Mouse (Mus musculus): ENCODE measurements at regions not wholly inside any gene's neighbourhood (a gene's known extent, or its start where the extent isn't known, plus 50 kb on each side); places are given as distances from the start of the nearest gene placed in this dataset.

DNA sequence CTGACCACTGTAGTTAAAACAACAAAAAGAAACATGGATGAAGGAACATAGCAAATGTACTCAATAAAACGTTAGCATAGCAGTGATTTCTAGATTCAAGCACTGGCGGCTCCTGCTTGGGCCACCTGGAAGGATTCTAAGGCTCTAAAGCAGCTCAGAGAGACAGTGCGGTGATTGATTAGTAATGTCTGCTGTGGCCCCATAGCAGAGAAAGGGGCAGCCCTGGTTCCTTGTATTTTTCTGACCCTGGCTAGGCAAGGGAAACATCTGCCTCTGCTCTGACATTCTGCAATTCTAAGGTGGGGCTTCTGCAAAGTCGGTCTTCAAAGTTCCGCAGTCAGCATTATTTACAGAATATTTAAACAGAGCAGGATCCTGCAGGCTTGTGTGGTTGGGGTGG lies 84.1 kb downstream of the 2410131K14Rik start:
- H3K27ac ChIP-seq (ENCODE audit: low read depth): peak overlapping the region; percentile 47
- ATAC-seq (replicated peaks; ENCODE audit: low FRiP score, low TSS enrichment, low read depth): no peak
- 0 out of 2 replicates have a peak, but pooled peaks cover 4% of the 10 kb centered on the region for H3K27me3 ChIP-seq (replicated peaks; ENCODE audit: control insufficient read depth, insufficient read depth, low read length)
- 0 out of 2 replicates have a peak, but pooled peaks cover 2% of the 10 kb centered on the region for H3K9me3 ChIP-seq (ENCODE audit: control insufficient read depth, low read length)
- WGBS: 46% methylated on average over 5 of the region's 5 CpGs
- H3K9ac ChIP-seq (ENCODE audit: low read length): no peak overlapping the region
- no peak overlapping the region for H3K4me2 ChIP-seq (ENCODE audit: low read length)
- no peak for DNase-seq (ENCODE audit: low spot score)
- no peak overlapping the region for H3K4me3 ChIP-seq (ENCODE audit: low read depth, low read length)
- H3K36me3 ChIP-seq (ENCODE audit: control insufficient read depth, insufficient read depth, low read length): no peaks in the 10 kb centered on the region
- H3K4me1 ChIP-seq (replicated peaks; ENCODE audit: control insufficient read depth, insufficient read depth, low read length): peaks cover 32% of the 10 kb centered on the region

DNA sequence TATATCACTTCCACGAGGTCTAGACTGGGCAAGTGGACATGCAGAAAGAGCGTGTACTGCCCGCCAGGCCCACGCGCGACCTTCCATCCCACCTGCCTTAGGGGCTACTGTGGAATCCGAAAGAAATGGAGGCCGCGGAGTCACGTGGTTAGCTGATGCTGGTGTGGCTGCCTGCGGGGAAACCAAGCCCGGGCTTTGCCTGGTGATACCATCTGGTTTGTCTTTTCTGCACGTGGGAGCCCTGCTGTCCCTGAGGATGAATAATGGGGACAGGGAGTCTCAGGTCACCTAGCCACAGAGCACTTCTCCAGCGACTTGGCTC lies 86.2 kb downstream of the 2410131K14Rik start:
- Histone ChIP-seq H3K27ac (ENCODE audit: low read depth) (no peak overlapping the region), H3K4me2 (ENCODE audit: low read length) (peak overlapping the region; percentile 86), H3K27me3 (replicated peaks; ENCODE audit: control insufficient read depth, insufficient read depth, low read length) (0 out of 2 replicates have a peak, but pooled peaks cover 4% of the 10 kb centered on the region), H3K36me3 (ENCODE audit: control insufficient read depth, insufficient read depth, low read length) (no peaks in the 10 kb centered on the region), H3K9me3 (ENCODE audit: control insufficient read depth, low read length) (no peaks in the 10 kb centered on the region), H3K9ac (ENCODE audit: low read length) (peak overlapping the region; percentile 11; the same call in 1 of the 2 replicates), H3K4me1 (replicated peaks; ENCODE audit: control insufficient read depth, insufficient read depth, low read length) (peaks cover 32% of the 10 kb centered on the region), H3K4me3 (ENCODE audit: low read depth, low read length) (peak overlapping the region; percentile 40)
- ATAC-seq (replicated peaks; ENCODE audit: low FRiP score, low TSS enrichment, low read depth) (no peak), DNase-seq (ENCODE audit: low spot score) (no peak)
- 18% methylated on average over 14 of the region's 14 CpGs for WGBS

DNA sequence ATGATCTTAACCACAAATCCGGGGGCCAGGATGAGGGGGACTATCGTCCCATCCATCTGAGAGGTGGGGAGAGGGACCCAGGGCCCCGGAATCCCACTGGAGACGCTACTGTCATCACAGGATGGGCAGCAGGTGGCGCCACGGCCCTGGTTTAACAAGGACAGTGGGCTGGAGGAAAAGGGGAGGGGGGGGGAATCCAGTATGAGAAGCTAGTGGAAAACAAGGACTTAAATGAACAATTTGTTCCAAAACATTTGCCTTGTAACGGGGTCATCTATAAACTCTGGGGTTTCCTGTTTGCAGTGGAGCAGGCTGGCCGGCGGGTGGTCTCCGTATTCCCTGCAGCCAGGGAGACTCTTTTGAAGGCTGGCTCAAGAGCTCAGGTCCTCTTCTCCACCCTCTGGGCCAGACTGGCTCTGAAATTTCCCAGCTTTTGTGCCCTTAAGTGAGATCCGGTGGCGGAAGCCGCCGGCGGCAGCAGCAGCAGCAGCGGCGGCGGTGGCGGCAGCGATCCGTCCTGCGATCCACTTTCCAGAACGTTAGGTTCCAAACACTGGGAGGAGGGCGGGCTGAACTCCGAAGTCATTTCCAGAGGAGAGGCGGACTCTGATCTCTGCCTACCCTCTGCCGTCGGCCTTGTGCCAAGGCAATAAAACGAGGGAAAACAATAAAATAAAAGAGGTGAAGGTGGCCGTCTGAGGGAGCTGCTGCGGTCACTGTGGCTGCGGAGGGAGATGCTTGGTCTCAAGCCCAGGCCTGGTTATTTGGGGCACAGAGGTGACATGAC lies 86.8 kb downstream of the 2410131K14Rik start:
- Histone ChIP-seq H3K4me1 (replicated peaks; ENCODE audit: control insufficient read depth, insufficient read depth, low read length) (peaks cover 31% of the 10 kb centered on the region), H3K4me2 (ENCODE audit: low read length) (peak overlapping the region; percentile 86), H3K4me3 (ENCODE audit: low read depth, low read length) (peak overlapping the region; percentile 40), H3K9ac (ENCODE audit: low read length) (peak overlapping the region; percentile 53), H3K36me3 (ENCODE audit: control insufficient read depth, insufficient read depth, low read length) (no peaks in the 10 kb centered on the region), H3K9me3 (ENCODE audit: control insufficient read depth, low read length) (no peaks in the 10 kb centered on the region), H3K27me3 (replicated peaks; ENCODE audit: control insufficient read depth, insufficient read depth, low read length) (0 out of 2 replicates have a peak, but pooled peaks cover 4% of the 10 kb centered on the region), H3K27ac (ENCODE audit: low read depth) (peak overlapping the region; percentile 87)
- ATAC-seq (replicated peaks; ENCODE audit: low FRiP score, low TSS enrichment, low read depth) (peak; percentile 57; the same call in 1 of the 2 replicates), DNase-seq (ENCODE audit: low spot score) (peak; percentile 91)
- under 1% methylated on average over 32 of the region's 32 CpGs for WGBS

DNA sequence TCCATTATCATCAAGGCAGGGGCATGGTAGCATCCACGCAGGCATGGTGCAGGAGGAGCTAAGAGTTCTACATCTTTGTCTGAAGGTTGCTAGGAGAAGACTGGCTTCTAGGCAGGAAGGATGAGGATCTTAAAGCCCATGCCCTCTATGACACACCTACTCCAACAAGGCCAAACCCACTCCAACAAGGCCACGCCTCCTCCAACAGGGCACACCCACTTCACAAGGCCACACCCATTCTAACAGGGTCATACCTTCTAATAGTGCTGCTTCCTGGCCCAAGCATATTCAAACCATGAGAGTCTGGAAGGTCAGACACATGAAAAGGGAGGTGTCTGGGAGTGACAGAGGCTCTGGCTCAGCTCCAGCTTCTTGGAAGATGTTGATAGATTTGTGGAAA lies 89.0 kb downstream of the 2410131K14Rik start:
- DNase-seq (ENCODE audit: low spot score) (no peak), ATAC-seq (replicated peaks; ENCODE audit: low FRiP score, low TSS enrichment, low read depth) (no peak)
- H3K4me2 ChIP-seq (ENCODE audit: low read length): no peak overlapping the region
- H3K4me3 ChIP-seq (ENCODE audit: low read depth, low read length): no peak overlapping the region
- H3K9me3 ChIP-seq (ENCODE audit: control insufficient read depth, low read length): no peaks in the 10 kb centered on the region
- no peaks in the 10 kb centered on the region for H3K36me3 ChIP-seq (ENCODE audit: control insufficient read depth, insufficient read depth, low read length)
- 0 out of 2 replicates have a peak, but pooled peaks cover 2% of the 10 kb centered on the region for H3K27me3 ChIP-seq (replicated peaks; ENCODE audit: control insufficient read depth, insufficient read depth, low read length)
- H3K4me1 ChIP-seq (replicated peaks; ENCODE audit: control insufficient read depth, insufficient read depth, low read length): peaks cover 20% of the 10 kb centered on the region
- no peak overlapping the region for H3K27ac ChIP-seq (ENCODE audit: low read depth)
- no peak overlapping the region for H3K9ac ChIP-seq (ENCODE audit: low read length)
- WGBS: 89% methylated on average over 2 of the region's 2 CpGs

DNA sequence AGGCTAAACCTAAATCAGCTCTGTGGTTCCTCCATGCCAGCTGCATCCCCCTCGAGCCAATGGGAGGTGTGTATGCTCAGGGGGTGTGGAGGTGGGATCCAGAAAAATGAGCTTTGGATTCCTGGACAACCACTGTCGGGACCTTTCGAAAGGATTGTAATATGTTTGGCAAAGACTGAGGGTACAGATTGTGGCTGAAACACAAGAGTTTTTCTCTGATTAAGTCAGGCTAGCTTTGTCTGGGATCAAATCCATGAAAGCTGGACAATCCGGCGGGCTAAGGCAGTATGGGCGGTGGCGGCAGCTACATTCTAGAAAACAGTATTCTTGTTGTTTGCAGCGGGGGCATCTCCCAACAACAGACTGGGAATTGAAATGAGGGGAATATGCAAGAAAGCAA lies 93.2 kb downstream of the 2410131K14Rik start:
- Histone ChIP-seq H3K9ac (ENCODE audit: low read length) (no peak overlapping the region), H3K4me3 (ENCODE audit: low read depth, low read length) (no peak overlapping the region), H3K36me3 (ENCODE audit: control insufficient read depth, insufficient read depth, low read length) (no peaks in the 10 kb centered on the region), H3K9me3 (ENCODE audit: control insufficient read depth, low read length) (no peaks in the 10 kb centered on the region), H3K27ac (ENCODE audit: low read depth) (no peak overlapping the region), H3K4me2 (ENCODE audit: low read length) (no peak overlapping the region), H3K27me3 (replicated peaks; ENCODE audit: control insufficient read depth, insufficient read depth, low read length) (no peaks in the 10 kb centered on the region), H3K4me1 (replicated peaks; ENCODE audit: control insufficient read depth, insufficient read depth, low read length) (0 out of 2 replicates have a peak, but pooled peaks cover 3% of the 10 kb centered on the region)
- 93% methylated on average over 8 of the region's 8 CpGs for WGBS
- ATAC-seq (replicated peaks; ENCODE audit: low FRiP score, low TSS enrichment, low read depth) (no peak), DNase-seq (ENCODE audit: low spot score) (no peak)

DNA sequence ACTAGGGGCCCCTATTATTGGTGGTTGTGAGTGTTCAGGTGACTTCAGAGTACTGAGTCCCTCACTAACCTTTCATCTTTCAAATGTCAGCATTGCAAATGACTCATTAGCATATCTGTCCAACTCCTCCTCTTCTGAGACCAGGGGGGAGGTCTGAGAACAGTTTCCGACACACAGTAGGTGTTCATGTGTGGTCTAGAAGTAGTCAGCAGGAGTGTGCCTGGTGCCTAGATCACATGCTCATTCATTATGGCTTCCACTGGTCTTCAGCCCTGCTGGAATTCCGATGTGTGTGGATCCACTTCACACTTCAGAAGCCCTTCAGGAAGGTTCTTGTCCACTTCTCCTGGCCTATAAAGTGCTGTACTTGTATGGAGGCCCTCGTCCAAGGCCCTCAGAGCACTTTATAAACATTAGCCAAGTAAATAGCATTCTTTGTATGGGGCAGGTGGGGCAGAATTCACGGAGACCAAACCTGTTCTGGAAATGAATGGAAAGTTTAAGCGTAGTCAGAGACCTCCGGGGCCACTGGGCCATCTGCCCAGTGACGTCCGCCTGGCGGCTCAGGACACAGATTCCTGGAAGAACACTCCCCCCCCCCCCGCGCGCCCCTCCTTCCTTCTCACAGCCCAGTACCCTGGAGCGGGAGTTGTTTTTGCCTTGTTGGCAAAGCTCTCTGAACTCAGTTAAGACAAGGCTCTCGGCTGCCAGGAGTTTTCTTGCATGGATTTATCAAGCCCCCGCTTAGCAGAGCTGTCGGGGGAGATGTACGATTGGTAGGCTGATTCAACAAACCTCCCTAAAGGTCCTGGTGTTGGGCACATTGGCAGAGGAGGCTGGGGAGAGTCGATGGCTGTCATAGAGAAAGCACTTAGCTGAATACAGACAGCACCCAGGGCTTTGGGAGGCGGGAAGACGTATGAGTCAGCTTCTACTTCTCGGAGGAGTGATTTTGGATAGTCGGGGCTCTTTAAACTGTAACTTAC lies 94.9 kb downstream of the 2410131K14Rik start:
- H3K9me3 ChIP-seq (ENCODE audit: control insufficient read depth, low read length): no peaks in the 10 kb centered on the region
- peaks cover 12% of the 10 kb centered on the region for H3K4me1 ChIP-seq (replicated peaks; ENCODE audit: control insufficient read depth, insufficient read depth, low read length)
- ATAC-seq (replicated peaks; ENCODE audit: low FRiP score, low TSS enrichment, low read depth) (no peak; the same call in 1 of the 2 replicates), DNase-seq (ENCODE audit: low spot score) (no peak)
- 31% methylated on average over 22 of the region's 22 CpGs for WGBS
- H3K36me3 ChIP-seq (ENCODE audit: control insufficient read depth, insufficient read depth, low read length): no peaks in the 10 kb centered on the region
- no peaks in the 10 kb centered on the region for H3K27me3 ChIP-seq (replicated peaks; ENCODE audit: control insufficient read depth, insufficient read depth, low read length)
- 0 out of 2 replicates have a peak overlapping the region, but pooled peaks have one; percentile 4 for H3K27ac ChIP-seq (ENCODE audit: low read depth)
- no peak overlapping the region for H3K4me2 ChIP-seq (ENCODE audit: low read length)
- no peak overlapping the region for H3K4me3 ChIP-seq (ENCODE audit: low read depth, low read length)
- no peak overlapping the region for H3K9ac ChIP-seq (ENCODE audit: low read length)

DNA sequence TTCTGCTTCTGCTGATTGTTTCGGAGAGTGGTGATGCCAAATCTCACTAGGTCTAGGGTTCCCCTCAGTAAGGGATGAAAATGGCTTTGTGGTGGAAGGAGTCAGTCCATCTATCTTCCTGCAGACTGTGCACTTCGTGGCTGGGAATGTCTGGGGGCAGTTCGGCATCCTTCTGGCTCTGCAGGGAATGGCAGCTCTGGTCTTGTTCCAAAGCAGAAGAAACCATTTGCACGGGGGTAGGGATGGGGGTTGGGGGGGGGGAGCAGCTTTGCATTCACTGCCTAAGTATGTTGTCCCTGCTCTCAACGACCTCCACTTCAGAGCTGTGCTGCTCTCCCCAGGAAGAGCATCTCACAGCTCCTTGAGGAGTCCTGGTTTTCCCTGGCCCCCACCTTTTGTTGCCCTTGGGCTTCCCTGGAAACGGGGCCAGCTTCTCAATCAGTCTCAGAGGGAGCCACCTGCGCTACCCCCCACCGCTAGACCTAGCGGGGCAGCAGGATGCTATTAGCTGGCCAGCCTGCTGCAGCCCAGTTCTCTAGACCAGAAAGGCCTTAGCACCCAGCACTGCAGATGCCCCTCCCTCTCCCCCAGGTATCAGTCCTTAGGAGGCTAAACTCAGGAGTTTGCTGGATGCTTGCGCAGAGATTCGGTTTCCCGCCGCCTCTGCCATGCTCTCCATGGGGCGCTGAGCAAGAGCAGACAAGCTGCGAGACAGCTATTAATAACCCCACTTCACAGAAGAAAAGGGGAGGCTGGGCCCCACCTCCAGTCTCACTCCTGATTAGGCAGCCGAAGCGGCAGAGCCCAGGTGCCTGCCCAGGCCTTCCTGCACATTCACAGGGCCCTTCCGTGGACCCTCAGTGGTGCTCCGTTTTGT lies 98.7 kb downstream of the 2410131K14Rik start:
- Histone ChIP-seq H3K27ac (ENCODE audit: low read depth) (no peak overlapping the region), H3K27me3 (replicated peaks; ENCODE audit: control insufficient read depth, insufficient read depth, low read length) (no peaks in the 10 kb centered on the region), H3K36me3 (ENCODE audit: control insufficient read depth, insufficient read depth, low read length) (no peaks in the 10 kb centered on the region), H3K4me2 (ENCODE audit: low read length) (no peak overlapping the region), H3K9ac (ENCODE audit: low read length) (no peak overlapping the region), H3K4me3 (ENCODE audit: low read depth, low read length) (no peak overlapping the region), H3K9me3 (ENCODE audit: control insufficient read depth, low read length) (no peaks in the 10 kb centered on the region), H3K4me1 (replicated peaks; ENCODE audit: control insufficient read depth, insufficient read depth, low read length) (peaks cover 12% of the 10 kb centered on the region)
- no peak for DNase-seq (ENCODE audit: low spot score)
- ATAC-seq (replicated peaks; ENCODE audit: low FRiP score, low TSS enrichment, low read depth): no peak
- 17% methylated on average over 19 of the region's 19 CpGs for WGBS

DNA sequence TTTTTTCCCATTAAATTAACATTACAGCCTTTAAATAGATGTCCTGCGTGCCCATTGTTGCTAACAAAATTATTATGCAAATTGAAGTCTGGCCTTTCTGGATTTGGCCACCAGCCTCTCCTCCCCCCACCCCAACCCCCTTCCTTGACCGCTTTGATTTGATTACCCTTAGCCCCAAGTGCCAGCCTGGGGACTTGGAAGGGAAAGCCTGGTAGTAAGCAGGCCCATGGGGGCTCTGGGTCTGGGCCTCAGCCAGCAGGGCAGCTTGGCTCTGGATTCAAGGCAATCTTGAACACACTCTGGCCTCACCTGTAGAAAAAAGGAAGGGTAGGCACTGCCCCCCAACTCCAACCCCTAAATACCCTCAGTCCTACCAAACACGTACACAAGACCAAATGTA lies 100.2 kb downstream of the 2410131K14Rik start:
- H3K27me3 ChIP-seq (replicated peaks; ENCODE audit: control insufficient read depth, insufficient read depth, low read length): no peaks in the 10 kb centered on the region
- DNase-seq (ENCODE audit: low spot score) (no peak), ATAC-seq (replicated peaks; ENCODE audit: low FRiP score, low TSS enrichment, low read depth) (no peak)
- H3K27ac ChIP-seq (ENCODE audit: low read depth): no peak overlapping the region
- WGBS: 71% methylated on average over 3 of the region's 3 CpGs
- no peaks in the 10 kb centered on the region for H3K36me3 ChIP-seq (ENCODE audit: control insufficient read depth, insufficient read depth, low read length)
- H3K9me3 ChIP-seq (ENCODE audit: control insufficient read depth, low read length): no peaks in the 10 kb centered on the region
- H3K9ac ChIP-seq (ENCODE audit: low read length): no peak overlapping the region
- H3K4me2 ChIP-seq (ENCODE audit: low read length): no peak overlapping the region
- peaks cover 10% of the 10 kb centered on the region for H3K4me1 ChIP-seq (replicated peaks; ENCODE audit: control insufficient read depth, insufficient read depth, low read length)
- no peak overlapping the region for H3K4me3 ChIP-seq (ENCODE audit: low read depth, low read length)

All from intestine, embryonic 14.5 days (tissue).